Mouse (Mus musculus) spleen, adult 2 months (tissue): Measurements from ENCODE around the gene Dyrk1a. TPM values are rescaled to one million over a fixed set of nuclear protein-coding genes. Genes with fewer than 3 reads are reported as not detected.

Source experiments
- DNase-seq, 2 experiments: peaks; one replicate each; pipeline versions ENCODE4 v3.0.0 to v3.0.0-alpha.2; 2012 to 2021; ENCODE audit warnings: low spot score in 2 of 2, low read depth in 1 of 2
- H3K27ac ChIP-seq: fragments of 200-500 bp; 2 replicates; pipeline ENCODE4 v1.5.1; 2012; ENCODE audit warnings: low read length, inconsistent platforms; ENCODE audit not compliant: insufficient read depth
- H3K27me3 ChIP-seq: fragments of 200-500 bp; 2 replicates; pipeline ENCODE4 v1.6.1; 2012; ENCODE audit warnings: mild to moderate bottlenecking, moderate library complexity, low read length, inconsistent platforms; ENCODE audit not compliant: control insufficient read depth, insufficient read depth
- H3K36me3 ChIP-seq: fragments of 200-500 bp; 2 replicates; pipeline ENCODE4 v1.6.1; 2012; ENCODE audit warnings: mild to moderate bottlenecking, low read length, inconsistent platforms; ENCODE audit not compliant: control insufficient read depth, insufficient read depth
- H3K4me1 ChIP-seq: fragments of 200-500 bp; 2 replicates; pipeline ENCODE4 v1.6.1; 2011; ENCODE audit warnings: inconsistent platforms; ENCODE audit not compliant: control insufficient read depth, insufficient read depth, insufficient read length
- H3K4me3 ChIP-seq: fragments of 200-500 bp; 2 replicates; pipeline ENCODE4 v1.5.1; 2011; ENCODE audit warnings: mild to moderate bottlenecking, inconsistent platforms; ENCODE audit not compliant: insufficient read depth, insufficient read length; ENCODE audit errors: extremely low read depth
- CTCF ChIP-seq: fragments of 200-500 bp; IDR thresholded peaks from 2 replicates; pipeline ENCODE4 v1.5.1; 2011; ENCODE audit warnings: mild to moderate bottlenecking, inconsistent platforms; ENCODE audit not compliant: insufficient read depth, insufficient read length, insufficient replicate concordance; ENCODE audit errors: extremely low read depth
- POLR2A ChIP-seq: fragments of 200-500 bp; IDR thresholded peaks from 2 replicates; pipeline ENCODE4 v1.6.1; 2011; ENCODE audit warnings: low read depth, low read length, inconsistent platforms
- WGBS: fragments of 180-500 bp; shearing (Covaris S2); methylation state at CpG from one replicate; pipeline ENCODE4 v1.1.7; 2018; 5-methylcytosine and 5-hydroxymethylcytosine counted together
- polyA plus RNA-seq: library from polyadenylated mRNA; depleted of rRNA; stranded (reverse); fragments of >200 nt; gene quantifications from 2 replicates; pipeline ENCODE4 v1.2.3, GENCODE M21; 2012

Dyrk1a gene
- polyA plus RNA-seq, 1 experiment: 24.7 TPM

- DNase-seq: no peak
- Histone ChIP-seq H3K27me3 (no peaks in the 10 kb centered on the region), H3K27ac (no peak overlapping the region), H3K4me3 (no peak overlapping the region), H3K4me1 (peaks cover 3% of the 10 kb centered on the region; the same call in 1 of the 2 replicates), H3K36me3 (no peaks in the 10 kb centered on the region)
- WGBS: 56% methylated on average over 7 of the region's 7 CpGs
- TF ChIP-seq POLR2A (no peak), CTCF (no peak)
Observed at GRCm38 (mm10) chr16:94720476-94721153, 150.8 kb downstream of the Dyrk1a start.

- no peak overlapping the region for H3K4me3 ChIP-seq
- no peak for DNase-seq
- no peak for TF ChIP-seq CTCF
- no peak for TF ChIP-seq POLR2A
- 81% methylated on average over 10 of the region's 10 CpGs for WGBS
- H3K27me3 ChIP-seq: no peaks in the 10 kb centered on the region
- H3K4me1 ChIP-seq: peaks cover 3% of the 10 kb centered on the region; the same call in 1 of the 2 replicates
- H3K36me3 ChIP-seq: no peaks in the 10 kb centered on the region
- H3K27ac ChIP-seq: no peak overlapping the region
Observed at GRCm38 (mm10) chr16:94721549-94722006, 151.8 kb downstream of the Dyrk1a start.

GRCm38 (mm10) chr16:94722936-94723335 lies 153.1 kb downstream of the Dyrk1a start:
- 85% methylated on average over 12 of the region's 12 CpGs for WGBS
- TF ChIP-seq POLR2A: no peak
- TF ChIP-seq CTCF: no peak

GRCm38 (mm10) chr16:94724061-94724596 lies 154.3 kb downstream of the Dyrk1a start:
- Histone ChIP-seq H3K4me1 (peaks cover 3% of the 10 kb centered on the region; the same call in 1 of the 2 replicates), H3K27ac (peak overlapping the region; percentile 36), H3K36me3 (no peaks in the 10 kb centered on the region), H3K27me3 (no peaks in the 10 kb centered on the region), H3K4me3 (peak overlapping the region; percentile 78)
- WGBS: under 1% methylated on average over 23 of the region's 23 CpGs
- TF ChIP-seq CTCF: no peak
- peak; percentile 8; the same call in 1 of the 2 replicates for TF ChIP-seq POLR2A
- DNase-seq: peak; percentile 58 to 68

More at GRCm38 (mm10) chr16:94722936-94723335, 153.1 kb downstream of the Dyrk1a start:
- DNase-seq: no peak
- H3K27ac ChIP-seq: no peak overlapping the region
- H3K36me3 ChIP-seq: no peaks in the 10 kb centered on the region
- no peaks in the 10 kb centered on the region for H3K27me3 ChIP-seq
- peaks cover 3% of the 10 kb centered on the region; the same call in 1 of the 2 replicates for H3K4me1 ChIP-seq
- H3K4me3 ChIP-seq: no peak overlapping the region

- Histone ChIP-seq H3K4me1 (peaks cover 3% of the 10 kb centered on the region; the same call in 1 of the 2 replicates), H3K36me3 (no peaks in the 10 kb centered on the region), H3K27ac (no peak overlapping the region), H3K27me3 (no peaks in the 10 kb centered on the region), H3K4me3 (peak overlapping the region; percentile 78)
- peak; percentile 9 to 27 for DNase-seq
- WGBS: 3% methylated on average over 16 of the region's 18 CpGs
- TF ChIP-seq POLR2A (no peak), CTCF (no peak)
Observed at GRCm38 (mm10) chr16:94724747-94725211, 155.0 kb downstream of the Dyrk1a start.

GRCm38 (mm10) chr16:94729236-94729635 lies 159.4 kb downstream of the Dyrk1a start:
- WGBS: 89% methylated on average over 6 of the region's 6 CpGs
- no peak for TF ChIP-seq POLR2A
- TF ChIP-seq CTCF: no peak
- no peak for DNase-seq
- Histone ChIP-seq H3K4me3 (no peak overlapping the region), H3K27ac (no peak overlapping the region), H3K27me3 (no peaks in the 10 kb centered on the region), H3K4me1 (peaks cover 3% of the 10 kb centered on the region; the same call in 1 of the 2 replicates), H3K36me3 (no peaks in the 10 kb centered on the region)

- Histone ChIP-seq H3K36me3 (no peaks in the 10 kb centered on the region), H3K27me3 (no peaks in the 10 kb centered on the region), H3K4me1 (no peaks in the 10 kb centered on the region), H3K27ac (no peak overlapping the region), H3K4me3 (no peak overlapping the region)
- WGBS: 74% methylated on average over 12 of the region's 12 CpGs
- no peak for DNase-seq
- TF ChIP-seq CTCF (no peak), POLR2A (no peak)
Observed at GRCm38 (mm10) chr16:94731027-94731426, 161.2 kb downstream of the Dyrk1a start.
